Mouse (Mus musculus): ENCODE results near the gene Dab1.

The Dab1 gene

GRCm38 (mm10) chr4:104529905-104530646 lies 910.9 kb downstream of the Dab1 start:
- DNase-seq = no peak

- DNase-seq = no peak
Observed at GRCm38 (mm10) chr4:104532846-104533245, 913.7 kb downstream of the Dab1 start.

DNA sequence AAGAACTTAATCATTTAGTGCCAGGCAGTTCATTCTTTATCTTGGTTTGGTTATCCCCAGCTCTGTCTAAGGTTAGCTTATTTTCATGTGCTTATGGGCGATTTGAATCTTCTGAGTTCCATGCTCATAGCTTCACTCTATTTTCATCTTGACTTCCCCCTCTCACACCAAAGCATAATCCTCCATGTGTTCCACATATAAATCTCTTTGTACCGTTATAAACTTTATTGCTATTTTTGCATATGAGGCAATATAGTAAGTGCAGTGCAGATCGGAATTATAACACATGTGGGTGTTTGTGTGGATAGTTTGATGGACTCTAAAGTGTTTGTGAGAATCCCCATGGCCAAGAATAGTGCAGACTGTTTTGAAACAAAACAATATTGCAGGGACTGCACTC lies 919.3 kb downstream of the Dab1 start:
- DNase-seq = no peak

- DNase-seq = no peak
Observed at GRCm38 (mm10) chr4:104539047-104539446, 919.9 kb downstream of the Dab1 start.

DNA sequence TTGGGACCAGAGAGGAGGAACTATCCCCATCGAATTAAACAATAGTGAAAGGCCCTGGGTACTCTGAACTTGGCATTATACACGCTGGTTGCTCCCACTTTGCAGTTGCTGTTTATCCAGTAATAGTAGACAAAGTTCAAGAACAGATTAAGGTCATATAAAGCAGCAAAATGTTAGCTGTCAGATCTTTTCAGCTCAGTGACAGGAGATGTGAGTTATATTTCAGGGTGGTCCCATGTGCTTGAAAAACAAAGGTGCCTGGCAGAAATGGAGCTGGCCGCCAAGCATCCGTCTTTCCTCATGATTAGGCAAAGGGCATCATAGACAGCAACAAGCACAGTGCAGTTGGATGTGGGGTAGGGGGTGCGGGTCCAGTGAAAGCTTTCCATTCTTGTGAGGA lies 927.9 kb downstream of the Dab1 start:
- no peak for DNase-seq

DNA sequence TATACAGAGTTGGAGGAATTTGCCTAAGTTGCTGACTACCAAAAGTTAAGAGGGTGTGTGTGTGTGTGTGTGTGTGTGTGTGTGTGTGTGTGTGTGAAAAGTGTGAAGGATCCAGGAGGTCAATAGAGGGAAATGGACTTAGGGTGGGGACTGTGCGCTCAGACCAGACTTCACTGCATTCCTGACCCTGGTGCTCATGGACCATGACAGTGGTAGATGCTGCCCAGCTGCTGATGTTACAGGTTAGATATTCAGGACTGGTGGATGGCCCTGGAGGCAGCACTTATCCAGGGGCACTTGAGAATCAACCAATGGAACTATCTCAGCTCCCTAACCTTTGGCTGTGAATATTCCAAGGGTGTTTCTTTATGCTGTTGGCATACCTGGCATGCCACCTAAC lies 929.1 kb downstream of the Dab1 start:
- DNase-seq = no peak

DNA sequence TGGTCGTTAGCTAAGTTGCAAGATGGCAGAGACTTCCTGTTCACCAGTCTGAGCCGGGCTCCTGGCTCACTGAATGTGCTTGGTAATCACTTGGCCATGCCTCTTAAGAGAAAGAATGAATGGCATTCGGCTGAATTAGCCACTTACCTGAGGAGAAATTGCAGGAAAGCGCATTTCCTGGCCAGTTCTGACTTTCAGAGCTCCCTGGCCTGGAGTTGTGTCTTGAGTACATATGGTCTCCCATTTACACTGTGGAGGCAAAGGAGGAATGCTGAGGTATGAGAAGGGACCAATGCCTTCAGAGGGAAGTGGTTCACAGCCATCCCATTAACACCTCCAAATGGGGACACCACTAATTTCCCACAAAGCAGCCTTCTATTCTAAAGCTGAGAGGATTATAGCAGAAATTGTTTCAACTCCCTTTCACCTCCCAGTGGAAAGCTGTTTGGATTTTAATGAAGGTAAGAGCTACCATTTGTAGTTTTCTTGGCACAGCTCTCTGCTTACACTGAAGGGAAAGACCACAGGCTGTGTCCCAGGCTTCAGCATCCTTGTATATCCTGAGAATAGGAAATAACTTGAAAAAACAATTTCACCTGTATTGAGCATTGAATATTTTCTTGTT lies 931.5 kb downstream of the Dab1 start:
- no peak for DNase-seq

DNA sequence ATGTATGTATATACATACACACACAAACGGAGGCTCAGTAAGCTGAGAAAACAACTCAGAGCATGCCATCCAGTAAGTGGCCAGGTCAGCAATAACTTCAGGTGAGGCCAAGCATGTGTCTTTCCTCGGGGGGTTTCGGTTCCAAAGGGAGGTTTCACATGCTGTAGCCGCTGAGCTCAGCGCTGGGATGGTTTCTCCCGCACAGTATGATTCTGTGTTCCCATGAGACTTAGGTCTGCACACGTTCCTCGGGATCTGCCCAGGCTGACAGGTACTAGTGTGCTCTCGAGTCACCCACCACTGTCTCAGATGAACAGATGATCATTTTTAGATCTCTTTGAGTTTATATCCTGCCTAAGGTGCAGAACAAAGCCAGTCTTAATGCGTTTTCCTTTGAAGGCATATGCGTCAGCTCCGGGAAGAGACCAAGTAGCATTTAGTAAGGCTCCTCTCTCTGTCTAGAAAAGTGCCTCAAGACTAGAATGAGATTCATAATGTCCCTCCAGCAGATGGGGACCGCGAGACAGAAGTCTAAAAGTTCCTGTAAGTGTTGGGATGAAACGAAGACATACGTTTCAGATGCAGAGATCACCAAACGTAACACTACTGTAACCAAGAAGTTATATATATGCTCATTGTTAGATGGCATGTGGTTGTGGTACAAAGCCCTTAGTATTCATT lies 932.4 kb downstream of the Dab1 start:
- no peak for DNase-seq

GRCm38 (mm10) chr4:104555408-104555807 lies 936.2 kb downstream of the Dab1 start:
- no peak for DNase-seq

- DNase-seq = no peak
Observed at GRCm38 (mm10) chr4:104563512-104563911, 944.4 kb downstream of the Dab1 start.

- no peak for DNase-seq
Observed at GRCm38 (mm10) chr4:104570523-104570922, 951.4 kb downstream of the Dab1 start.

DNA sequence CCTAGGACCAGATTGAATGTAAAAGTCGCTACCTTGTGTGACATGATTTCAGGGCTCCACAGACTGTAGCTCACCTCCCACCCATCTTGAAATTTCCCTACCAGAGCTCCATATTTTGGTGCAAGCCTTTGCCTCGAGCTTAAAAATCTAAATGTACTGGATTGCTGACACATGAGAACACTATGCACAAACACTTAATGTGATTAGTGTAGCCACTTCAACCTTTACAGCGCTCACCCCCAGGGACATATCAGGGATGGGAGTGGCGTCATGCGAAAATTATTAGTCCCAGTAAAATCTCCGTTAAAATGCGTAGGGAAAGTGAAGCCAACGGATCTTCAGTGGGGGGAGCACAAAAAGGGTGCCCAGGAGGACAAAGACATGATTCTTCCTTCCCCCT lies 953.3 kb downstream of the Dab1 start:
- DNase-seq = no peak

DNA sequence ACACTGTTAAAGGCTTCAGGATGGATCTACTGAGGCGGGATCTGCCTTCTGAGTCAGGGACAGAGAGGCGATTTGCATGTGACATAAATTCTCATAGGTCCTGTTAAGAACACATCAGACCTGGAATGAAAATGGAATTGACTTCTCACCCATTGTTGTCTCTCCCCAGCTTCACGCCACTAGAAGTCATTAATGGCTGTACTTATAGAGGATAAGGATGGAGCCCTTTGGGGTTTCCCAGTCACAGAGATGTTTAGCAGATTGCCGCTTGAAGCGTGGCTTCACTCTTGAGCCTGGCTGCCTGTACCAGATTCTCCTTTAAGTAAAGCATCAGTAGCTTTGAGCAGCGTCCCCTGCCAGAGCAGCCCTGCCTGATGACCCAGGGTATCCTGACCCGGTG lies 954.3 kb downstream of the Dab1 start:
- DNase-seq = no peak

DNA sequence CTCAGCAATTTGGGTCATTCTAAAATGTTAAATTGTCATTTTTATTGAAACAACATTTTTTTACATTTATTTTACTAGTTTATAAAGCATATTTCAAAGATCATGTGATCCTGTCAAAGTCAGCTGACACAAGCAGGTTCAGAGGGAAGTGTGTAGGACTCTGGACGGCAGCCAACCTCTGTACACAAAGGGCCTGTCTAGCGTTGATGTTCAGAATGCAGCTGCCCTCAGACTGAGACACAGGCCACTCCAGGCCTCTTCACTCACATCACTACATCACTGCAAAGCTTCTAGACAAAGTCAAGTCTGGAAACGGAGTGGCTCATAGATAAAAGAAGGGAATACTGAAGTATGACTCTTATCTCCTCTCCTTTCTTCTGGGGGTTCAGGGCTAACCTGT lies 959.2 kb downstream of the Dab1 start:
- DNase-seq = no peak

DNA sequence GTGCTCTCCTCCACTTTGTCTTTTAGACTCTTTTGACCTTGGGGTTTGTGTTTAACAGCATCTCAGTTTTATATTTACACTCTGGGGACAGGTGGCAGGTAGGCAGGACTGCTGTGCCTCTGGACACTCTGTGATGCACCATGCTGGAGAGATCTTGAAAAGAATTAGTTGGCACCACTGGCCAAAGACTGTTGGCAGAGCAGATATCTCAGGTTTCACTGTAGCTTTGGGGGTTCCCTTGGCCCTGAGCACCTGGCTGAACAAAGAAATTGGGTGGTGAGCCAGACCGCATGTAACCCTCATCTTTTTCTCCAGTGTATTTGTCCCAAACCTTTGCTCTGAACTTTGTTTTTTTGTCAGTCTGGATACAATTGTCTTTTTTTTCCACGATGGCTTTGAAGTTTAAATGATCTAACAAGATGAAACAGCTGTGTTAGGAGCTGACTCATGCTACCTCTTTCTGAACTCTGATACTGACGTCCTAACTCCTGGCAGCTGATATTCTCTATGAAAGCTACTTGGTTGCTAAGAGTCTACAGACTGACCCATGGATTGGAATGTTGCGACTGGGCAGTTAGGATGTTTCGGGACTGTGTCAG lies 960.9 kb downstream of the Dab1 start:
- DNase-seq = no peak

DNA sequence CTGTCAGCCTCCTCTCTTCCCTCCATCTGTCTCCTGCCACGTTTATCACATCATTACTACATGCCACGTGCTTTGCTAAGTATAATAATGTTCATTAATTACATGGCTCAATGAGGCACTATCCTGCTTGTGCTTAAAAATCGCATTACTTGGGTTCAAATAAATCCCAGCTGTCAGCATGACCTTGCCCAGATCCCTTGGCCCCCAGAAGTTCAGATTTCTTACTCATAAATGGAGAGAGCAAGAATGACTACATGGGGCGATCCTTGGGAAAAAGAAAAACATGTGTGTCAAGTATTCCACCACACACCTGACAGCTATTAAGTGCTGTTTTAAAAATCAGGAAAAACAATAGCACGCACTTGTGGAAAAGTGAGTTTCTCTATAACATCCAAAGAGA lies 963.6 kb downstream of the Dab1 start:
- no peak for DNase-seq

DNA sequence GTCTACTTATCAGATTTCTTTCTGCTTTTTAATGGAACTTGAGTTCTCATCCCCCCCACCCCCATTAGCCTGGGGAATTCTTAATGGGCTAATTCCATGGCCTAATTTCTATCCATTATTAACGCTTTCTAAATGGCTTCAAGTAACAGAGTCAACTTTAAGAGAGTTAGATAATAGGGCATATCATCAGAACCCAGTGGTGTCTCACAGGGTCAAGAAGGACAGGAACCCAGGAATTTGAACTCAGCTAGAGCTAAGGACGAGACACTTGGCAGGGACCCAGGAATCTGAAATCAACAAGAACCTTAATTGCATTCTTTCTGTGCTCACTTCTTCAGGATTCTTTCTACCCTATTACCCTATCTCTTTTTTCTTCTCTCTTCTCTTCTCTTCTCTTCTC lies 968.7 kb downstream of the Dab1 start:
- no peak for DNase-seq

- no peak for DNase-seq
Observed at GRCm38 (mm10) chr4:104596936-104597335, 977.8 kb downstream of the Dab1 start.

- DNase-seq = no peak
Observed at GRCm38 (mm10) chr4:104597490-104598465, 978.6 kb downstream of the Dab1 start.

DNA sequence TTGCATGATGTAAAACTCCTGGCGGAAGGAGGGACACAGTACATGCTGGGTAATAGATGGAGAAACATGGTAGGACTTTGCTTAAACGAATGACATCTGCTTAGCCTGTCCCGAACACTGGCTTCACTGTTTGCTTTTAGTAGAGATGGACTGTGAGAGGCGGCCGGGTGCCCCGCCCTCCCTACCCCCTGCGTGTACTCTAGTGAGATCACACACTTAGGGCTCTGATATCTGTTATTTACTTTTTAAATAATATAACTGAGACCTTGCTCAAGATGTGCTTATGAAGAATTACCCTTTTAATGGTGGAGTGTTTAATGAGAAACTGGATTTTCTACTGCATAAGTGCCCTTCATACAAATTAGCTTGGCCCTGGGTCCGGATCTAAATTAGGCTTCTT lies 983.6 kb downstream of the Dab1 start:
- no peak for DNase-seq

DNA sequence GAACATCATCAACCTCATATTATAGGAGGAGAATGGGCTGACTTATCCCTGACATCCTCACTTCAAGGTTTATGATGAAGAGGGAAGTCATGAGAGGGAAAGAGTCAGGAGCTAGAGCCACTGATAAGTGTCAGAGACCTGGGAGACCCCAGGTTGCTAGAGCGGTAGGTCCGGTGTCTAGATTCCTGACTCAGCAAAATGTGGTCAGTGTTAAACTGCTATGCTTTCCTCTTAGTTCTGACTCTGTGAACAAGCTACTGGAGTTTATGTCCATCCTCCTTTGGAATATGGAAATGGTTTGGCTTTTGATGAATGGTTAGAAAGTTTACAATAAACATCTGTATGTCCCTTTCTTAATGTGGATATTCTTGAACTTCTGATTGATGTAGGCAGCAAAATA lies 985.1 kb downstream of the Dab1 start:
- DNase-seq = no peak

GRCm38 (mm10) chr4:104606881-104607280 lies 987.7 kb downstream of the Dab1 start:
- DNase-seq = no peak

GRCm38 (mm10) chr4:104607636-104608035 lies 988.5 kb downstream of the Dab1 start:
- DNase-seq = no peak
